Mouse (Mus musculus): ENCODE results near the gene Ppp3r1.
"Not testable (repeated sequence)": the region's sequence is repeated elsewhere in the genome, so short reads cannot be mapped to it uniquely, and the experiment has no call there.

Gene Ppp3r1

GRCm38 (mm10) chr11:17200936-17201335 lies 41.9 kb downstream of the Ppp3r1 start:
- no peak for DNase-seq

GRCm38 (mm10) chr11:17202481-17202880 lies 43.4 kb downstream of the Ppp3r1 start:
- DNase-seq: no peak

DNA sequence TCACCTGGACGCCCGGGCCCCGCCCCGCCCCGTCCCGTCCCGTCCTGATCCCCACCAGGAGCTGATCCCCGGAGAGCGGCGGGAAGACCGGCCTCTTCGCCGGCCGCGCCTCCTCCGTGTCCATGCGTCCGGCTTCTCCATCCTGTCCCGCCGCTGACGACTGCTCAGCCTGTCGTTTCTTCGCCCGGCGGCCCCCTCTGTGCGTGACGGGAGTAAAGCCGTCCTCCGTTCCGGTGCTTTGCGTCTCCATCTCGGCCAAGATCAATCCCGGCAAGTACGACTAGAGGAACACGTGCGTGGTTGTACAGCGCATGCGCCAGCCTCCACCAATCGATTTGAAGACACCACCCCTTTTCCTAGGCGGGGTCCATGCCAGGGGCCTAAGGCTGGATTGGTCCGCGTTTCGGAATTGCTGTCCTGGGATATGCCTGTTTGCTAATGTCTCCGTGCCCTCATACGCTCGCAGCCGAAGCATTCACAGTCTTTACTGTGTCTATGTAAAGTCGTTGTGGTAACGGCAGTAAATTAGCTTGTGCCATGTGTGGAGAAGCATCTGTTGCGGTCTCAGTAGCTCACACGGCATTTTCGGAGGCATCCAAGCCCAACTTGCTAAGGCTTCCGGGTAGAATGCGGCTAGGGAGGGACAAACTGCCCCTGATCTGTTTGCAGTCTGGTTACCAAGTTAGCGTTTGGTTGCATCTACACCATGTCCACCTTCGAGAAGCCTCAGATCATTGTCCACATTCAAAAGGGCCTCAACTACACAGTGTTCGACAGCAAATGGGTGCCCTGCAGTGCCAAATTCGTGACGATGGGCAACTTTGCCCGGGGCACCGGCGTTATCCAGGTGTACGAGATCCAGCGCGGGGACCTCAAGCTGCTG lies 52.4 kb downstream of the Ppp3r1 start, which contains the start of gene Pno1:
TSS of gene Pno1 (minus strand) at position 311 of the 883 bp plus-strand sequence.
- DNase-seq: peak; percentile 94

DNA sequence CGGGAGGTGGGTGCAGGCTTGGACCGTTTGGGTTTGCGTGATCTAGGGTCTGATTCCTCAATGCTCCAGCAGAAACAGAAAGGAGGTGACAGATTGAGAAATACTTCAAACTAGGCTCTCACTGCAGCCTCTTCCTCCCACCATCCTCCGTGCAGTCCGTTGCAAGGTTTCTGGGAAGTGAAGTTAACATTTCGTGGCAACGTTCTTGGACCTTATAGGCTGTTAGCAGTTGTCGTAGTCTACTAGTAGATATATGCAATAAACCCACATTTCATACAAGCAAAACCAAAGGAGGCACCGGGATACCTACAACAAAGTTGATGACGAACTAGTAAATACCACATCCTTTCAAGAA lies 53.1 kb downstream of the Ppp3r1 start:
- DNase-seq: no peak

- no peak for DNase-seq
Measured at GRCm38 (mm10) chr11:17212903-17213509, 53.9 kb downstream of the Ppp3r1 start.

DNA sequence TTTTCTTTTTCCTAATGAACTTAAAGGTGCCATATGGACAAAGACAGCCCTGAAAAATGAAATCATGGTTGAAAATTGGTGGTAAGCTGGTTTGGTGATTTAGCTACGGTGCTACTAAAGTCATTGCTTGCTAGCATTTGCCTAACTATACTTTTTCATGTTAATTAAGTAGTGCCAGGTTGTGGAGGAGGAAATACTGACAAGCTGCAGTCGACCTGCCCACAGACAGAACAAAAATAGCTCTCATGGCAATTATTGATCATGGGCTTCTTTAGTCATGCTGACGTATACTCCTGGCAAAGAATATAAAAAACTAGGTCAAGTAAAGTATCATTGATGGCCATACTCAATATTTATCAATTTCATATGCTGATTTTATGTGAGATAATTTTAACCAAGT lies 56.4 kb downstream of the Ppp3r1 start:
- no peak for DNase-seq

GRCm38 (mm10) chr11:17221126-17221525 lies 62.1 kb downstream of the Ppp3r1 start:
- no peak for DNase-seq

DNA sequence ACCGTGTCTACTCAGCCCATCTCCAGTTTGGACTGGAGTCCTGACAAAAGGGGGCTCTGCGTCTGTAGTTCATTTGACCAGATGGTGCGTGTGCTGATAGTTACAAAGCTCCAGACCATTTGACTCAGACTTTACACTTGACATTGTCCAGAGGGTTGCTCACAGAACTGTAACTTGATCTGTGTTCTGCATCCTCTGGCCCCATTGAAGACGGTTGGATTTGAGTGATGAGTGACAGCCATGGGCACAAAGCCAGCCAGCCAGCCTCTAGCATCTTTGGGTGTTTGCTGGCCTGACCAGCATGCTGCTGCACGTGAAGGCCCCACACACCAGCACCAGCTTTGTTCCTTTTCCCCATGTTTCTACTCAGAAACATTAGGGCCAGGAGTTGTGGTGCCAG lies 73.7 kb downstream of the Ppp3r1 start:
- DNase-seq: no peak

DNA sequence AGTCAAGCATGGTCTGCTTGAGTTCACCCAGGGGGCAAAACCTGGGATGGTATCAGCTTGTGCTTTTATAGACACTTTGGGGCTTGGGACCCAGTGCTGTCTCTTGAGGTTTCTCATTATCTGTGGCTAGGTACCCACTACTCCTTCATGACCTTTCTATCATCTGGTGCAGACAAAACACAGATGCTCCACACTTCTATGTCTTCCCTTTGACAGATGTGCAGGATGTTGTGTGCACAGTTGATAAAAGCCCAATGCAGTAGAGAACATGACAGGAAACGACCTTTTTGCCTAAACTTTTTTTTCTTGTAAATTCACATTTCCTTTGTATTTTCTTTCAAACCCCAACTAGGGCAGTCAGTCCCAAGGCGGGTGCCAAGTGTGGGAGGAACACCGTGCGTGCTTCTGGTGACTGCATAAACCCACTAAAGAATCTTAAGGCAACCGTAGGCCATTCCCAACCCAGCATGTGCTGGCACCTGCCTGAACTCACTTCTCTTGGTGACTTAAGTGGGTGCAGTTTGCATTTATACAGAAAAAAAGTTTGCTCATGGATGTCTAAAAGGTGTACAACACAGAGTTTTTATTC lies 77.5 kb downstream of the Ppp3r1 start:
- peak; percentile 43 for DNase-seq

DNA sequence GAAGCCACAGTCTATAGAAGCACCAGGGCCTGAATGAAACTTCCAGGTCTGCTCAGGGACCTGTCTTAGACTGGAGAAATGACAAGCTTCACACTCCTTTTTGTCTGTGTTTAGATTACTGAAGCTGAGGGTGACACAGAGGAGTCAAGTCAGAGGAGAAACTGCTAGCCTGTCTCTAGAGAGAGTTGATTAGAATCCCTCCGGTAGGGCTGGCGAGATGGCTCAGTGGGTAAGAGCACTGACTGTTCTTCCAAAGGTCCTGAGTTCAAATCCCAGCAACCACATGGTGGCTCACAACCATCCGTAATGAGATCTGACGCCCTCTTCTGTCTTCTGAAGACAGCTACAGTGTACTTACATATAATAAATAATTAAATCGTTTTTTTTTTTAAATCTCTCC lies 79.5 kb downstream of the Ppp3r1 start:
- DNase-seq: not testable (repeated sequence)

DNA sequence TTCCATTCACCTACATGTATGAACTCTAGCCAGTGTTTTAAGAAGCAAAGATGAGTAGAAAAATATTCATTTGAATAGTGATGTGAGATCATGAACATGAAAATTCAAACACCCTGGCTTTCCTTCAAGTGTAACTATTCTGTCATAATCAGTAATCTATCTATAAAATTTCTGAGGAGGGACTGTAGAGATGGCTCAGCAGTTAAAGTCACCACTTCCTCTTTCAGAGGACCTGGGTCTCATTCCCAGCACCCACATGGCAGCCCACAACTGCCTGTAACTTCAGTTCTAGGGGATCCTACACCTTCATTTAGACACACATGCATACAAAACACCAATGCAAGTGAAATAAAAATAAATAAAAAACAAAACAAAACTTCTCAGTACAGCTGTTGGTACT lies 89.7 kb downstream of the Ppp3r1 start:
- no peak for DNase-seq
